Mouse (Mus musculus) cortical plate, adult 2 months (tissue): ENCODE data around the gene Gm20683.

ENCODE experiments used
- CTCF ChIP-seq: fragments of 200-500 bp; IDR thresholded peaks from 2 replicates; pipeline ENCODE4 v1.5.1; 2011; ENCODE audit warnings: mild to moderate bottlenecking, control low read depth, low read length; ENCODE audit not compliant: insufficient read depth; ENCODE audit errors: extremely low read depth
- POLR2A ChIP-seq: fragments of 200-500 bp; IDR thresholded peaks from 2 replicates; pipeline ENCODE4 v1.6.1; 2011; ENCODE audit warnings: mild to moderate bottlenecking, low read length, control low read depth; ENCODE audit not compliant: insufficient read depth; ENCODE audit errors: extremely low read depth

- TF ChIP-seq CTCF (no peak), POLR2A (no peak)
These were observed 22.1 kb upstream of the Gm20683 start for GRCm38 (mm10) chr17:25863681-25864080.
